Mouse (Mus musculus) regulatory T cell (primary cell): Measurements from ENCODE around the gene Nol7.

Experiments
- in situ Hi-C: fragments of 300-600 bp; cut with MboI, MseI; formaldehyde crosslinking; loops from one replicate; pipeline ENCODE4 v1.15.1; 2025; ENCODE audit warnings: high pct_unique_total_duplicates

Nol7 gene

GRCm38 (mm10) chr13:43398297-43399080 lies at the start of gene Nol7:
TSS of gene Nol7 (plus strand) at chr13:43398390.
- in situ Hi-C loops: loop anchor here (10.0 kb wide), 1 partner anchor 144 kb away; no protein-coding TSS in a partner anchor

DNA sequence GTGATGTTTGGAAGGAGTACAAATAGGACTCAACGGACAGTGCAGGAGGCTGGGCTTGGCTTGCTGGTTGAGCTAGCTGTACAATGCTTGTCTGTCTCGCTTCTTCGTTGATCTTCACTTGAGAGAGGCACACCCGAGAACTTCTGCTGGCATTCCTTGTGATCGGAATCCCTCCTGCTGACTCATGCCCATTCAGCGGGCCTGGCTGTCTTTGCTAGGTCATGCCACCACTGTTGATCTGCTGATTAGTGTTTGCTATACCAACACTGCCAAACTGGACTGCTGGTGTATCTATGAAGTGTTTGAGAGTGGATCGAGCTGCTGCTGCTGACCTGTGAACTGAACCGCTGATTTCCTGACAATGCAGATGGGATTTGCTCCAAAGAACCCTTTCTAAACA lies 48.8 kb upstream of the Nol7 start:
- in situ Hi-C loops: loop anchor here (25.0 kb wide), 1 partner anchor 512 kb away; no protein-coding TSS in a partner anchor

DNA sequence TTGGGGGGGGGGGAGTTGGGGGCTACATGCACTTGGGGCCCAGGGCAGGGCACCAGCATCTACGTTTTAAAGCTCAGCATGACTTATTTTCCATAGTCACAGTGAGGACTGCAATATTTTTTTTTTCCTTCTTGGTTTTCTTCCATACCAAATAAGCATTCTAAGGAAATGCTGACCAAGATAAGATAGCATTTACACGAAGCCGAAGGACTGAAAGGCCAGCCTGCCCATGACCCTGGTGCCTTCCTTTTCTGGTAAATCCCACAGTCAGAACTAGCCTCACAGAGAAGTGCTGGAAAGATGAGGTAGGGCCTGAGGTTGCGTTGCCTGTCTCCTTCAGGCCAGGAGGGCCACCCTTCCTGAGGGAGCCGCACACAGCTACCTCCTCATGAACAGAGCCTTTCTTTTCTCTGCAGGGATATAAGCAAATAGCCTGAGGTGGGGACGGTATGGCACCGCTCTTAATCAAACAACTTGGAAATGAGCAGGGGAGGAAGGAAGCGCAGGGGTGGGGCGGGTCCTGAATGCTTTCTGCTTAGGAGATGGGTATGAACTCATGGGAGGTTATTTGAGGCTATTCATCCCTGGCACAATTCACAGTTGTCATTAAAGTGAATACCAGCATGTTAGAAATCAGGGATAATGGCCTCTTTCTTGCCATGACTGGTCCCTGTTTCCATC lies 47.6 kb upstream of the Nol7 start:
- in situ Hi-C loops: loop anchor here (25.0 kb wide), 1 partner anchor 387 kb away; no protein-coding TSS in a partner anchor

- in situ Hi-C loops: loop anchor here (25.0 kb wide), 1 partner anchor 384 kb away; no protein-coding TSS in a partner anchor
Observed at GRCm38 (mm10) chr13:43353356-43353755, 44.8 kb upstream of the Nol7 start.

DNA sequence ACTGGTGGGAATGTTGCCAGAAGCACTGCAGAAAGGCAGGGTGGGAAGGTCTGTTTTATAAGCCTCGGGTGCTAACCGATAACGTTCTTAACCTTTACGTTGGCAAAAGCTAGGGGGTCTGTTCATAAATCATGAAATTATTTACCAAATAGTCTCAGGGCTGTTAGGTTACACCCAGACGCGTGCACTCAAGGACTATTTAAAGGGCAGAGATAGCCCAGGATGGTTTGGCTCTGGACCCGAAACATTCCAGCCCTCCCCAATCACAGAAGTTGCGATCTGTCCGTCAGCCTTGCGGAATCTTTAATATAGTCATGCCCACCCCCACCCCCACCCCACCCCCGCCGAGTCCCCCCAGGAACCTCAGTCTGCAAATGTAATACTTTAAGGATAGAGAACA lies 43.8 kb upstream of the Nol7 start:
- in situ Hi-C loops: loop anchor here (25.0 kb wide), 1 partner anchor 383 kb away; no protein-coding TSS in a partner anchor

DNA sequence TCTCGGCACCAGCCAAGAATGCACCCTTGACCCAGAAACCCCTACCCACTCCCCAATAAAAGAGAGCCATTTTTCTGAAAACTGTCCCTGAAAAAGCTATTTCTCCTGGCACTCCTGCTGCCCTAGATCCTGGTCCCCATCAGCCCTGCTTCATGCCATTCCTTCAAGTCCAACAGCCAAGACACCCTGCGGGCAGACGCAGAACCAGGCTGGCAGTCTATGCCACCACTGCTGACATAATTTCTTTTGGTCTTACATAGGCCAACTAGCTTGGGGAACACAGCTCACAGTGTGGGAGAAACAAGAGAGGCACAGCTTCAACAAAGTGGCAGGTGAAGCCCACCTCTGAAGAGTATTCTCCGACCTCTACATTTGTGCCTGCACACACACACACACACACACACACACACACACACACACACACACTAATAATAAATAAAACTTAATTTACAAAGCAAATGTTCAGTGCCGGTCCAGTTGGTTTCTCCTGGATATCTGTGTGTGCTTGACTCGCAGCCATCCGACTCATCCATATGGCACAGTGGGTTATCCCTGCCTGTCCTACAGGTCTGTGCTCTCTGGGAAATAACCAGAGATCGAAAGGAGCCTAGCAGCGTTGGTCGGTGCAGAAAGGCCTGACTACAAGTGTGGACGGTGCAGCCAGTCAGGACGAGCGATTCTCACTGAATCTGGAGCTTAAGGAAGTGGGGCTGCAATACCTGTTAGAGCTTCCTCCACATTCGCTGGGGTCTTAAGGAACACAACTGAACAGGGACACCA lies 41.7 kb upstream of the Nol7 start:
- in situ Hi-C loops: loop anchor here (25.0 kb wide), 1 partner anchor 381 kb away; no protein-coding TSS in a partner anchor

DNA sequence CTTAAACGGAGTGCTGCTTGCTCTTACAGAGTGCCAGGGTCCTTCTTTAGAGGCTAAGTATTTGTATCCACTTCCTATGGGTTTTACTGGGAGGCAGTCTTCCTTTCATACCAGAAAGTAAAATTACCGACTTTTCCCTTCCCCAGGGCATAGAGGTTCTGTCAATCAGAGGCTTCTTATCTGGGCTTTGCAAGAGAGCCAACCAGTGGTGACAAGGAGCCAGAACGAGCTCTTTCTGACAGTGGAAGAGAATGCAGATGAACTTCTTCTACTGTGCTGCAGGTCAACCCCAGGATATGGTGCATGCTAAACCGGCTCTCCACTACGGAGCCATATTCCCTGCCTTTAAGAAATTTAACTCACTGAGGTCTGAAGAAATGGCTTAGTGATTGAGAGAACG lies 37.7 kb upstream of the Nol7 start:
- in situ Hi-C loops: loop anchor here (25.0 kb wide), 1 partner anchor 377 kb away; no protein-coding TSS in a partner anchor

DNA sequence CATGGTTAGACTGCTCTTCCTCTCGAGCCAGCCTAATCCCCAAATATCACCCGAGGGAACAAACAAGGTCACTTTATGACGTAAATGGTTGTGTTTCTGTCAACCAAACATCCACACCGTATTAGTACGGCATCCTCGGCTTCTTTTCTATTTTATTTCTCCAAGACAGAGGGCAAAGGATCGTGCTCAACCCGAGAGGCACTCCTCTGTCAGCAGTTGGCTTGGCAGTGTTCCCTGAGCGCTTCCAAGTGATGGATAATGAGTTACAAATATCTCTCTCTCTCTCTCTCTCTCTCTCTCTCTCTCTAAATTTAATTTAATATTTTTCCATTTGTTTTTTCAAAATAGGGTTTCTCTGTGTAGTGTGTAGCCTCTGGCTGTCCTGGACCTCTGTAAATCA lies 35.8 kb upstream of the Nol7 start:
- in situ Hi-C loops: loop anchor here (25.0 kb wide), 1 partner anchor 375 kb away; no protein-coding TSS in a partner anchor

- in situ Hi-C loops: loop anchor here (5.0 to 25.0 kb wide), 2 partner anchors 63 to 372 kb away; partner anchors contain the start of gene Gfod1
Observed at GRCm38 (mm10) chr13:43364985-43365824, 33.0 kb upstream of the Nol7 start, which contains the start of gene Sirt5. TSS of gene Sirt5 (plus strand) at chr13:43365496.

GRCm38 (mm10) chr13:43365825-43366184 lies 32.4 kb upstream of the Nol7 start:
- in situ Hi-C loops: loop anchor here (5.0 to 25.0 kb wide), 2 partner anchors 64 to 371 kb away; partner anchors contain the start of gene Gfod1

GRCm38 (mm10) chr13:43370063-43370462 lies 28.1 kb upstream of the Nol7 start:
- in situ Hi-C loops: loop anchor here (25.0 kb wide), 1 partner anchor 367 kb away; no protein-coding TSS in a partner anchor

- in situ Hi-C loops: loop anchor here (25.0 kb wide), 1 partner anchor 364 kb away; no protein-coding TSS in a partner anchor
Observed at GRCm38 (mm10) chr13:43372892-43373291, 25.3 kb upstream of the Nol7 start.

GRCm38 (mm10) chr13:43374205-43374604 lies 24.0 kb upstream of the Nol7 start:
- in situ Hi-C loops: loop anchor here (25.0 kb wide), 1 partner anchor 363 kb away; no protein-coding TSS in a partner anchor

DNA sequence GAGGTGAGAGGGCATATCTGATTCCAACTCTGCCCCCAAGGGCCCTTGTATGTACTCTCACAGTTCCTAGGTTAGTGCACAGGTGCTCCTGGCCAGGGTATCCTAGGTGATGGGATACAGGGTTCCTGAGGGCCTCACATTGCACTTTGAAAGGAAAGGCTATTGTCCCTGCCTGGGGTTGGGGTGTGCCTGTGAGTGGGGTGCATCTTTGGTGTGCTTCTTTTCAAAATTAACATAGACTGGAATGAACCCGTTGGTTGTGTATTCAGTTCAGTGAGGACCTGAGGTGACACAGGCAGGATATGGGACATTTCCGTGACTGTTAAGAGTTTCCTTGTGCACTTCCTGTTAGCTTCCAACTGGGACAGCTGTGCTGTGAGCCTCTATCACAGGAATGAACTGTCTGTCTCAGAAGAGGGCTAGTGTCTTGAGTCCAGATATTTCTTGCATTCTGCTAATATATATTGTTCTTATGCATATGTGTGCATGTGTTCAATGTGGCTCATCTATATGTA lies 23.2 kb upstream of the Nol7 start:
- in situ Hi-C loops: loop anchor here (25.0 kb wide), 1 partner anchor 362 kb away; no protein-coding TSS in a partner anchor

- in situ Hi-C loops: no loop called here
Observed at GRCm38 (mm10) chr13:43379989-43380388, 18.2 kb upstream of the Nol7 start.

GRCm38 (mm10) chr13:43385321-43385720 lies 12.9 kb upstream of the Nol7 start:
- in situ Hi-C loops: no loop called here

GRCm38 (mm10) chr13:43397700-43398296 lies 392 bp upstream of the Nol7 start:
- in situ Hi-C loops: loop anchor here (10.0 kb wide), 1 partner anchor 143 kb away; no protein-coding TSS in a partner anchor

- in situ Hi-C loops: loop anchor here (10.0 kb wide), 1 partner anchor 145 kb away; no protein-coding TSS in a partner anchor
Observed at GRCm38 (mm10) chr13:43399576-43399975, 1.4 kb downstream of the Nol7 start.

DNA sequence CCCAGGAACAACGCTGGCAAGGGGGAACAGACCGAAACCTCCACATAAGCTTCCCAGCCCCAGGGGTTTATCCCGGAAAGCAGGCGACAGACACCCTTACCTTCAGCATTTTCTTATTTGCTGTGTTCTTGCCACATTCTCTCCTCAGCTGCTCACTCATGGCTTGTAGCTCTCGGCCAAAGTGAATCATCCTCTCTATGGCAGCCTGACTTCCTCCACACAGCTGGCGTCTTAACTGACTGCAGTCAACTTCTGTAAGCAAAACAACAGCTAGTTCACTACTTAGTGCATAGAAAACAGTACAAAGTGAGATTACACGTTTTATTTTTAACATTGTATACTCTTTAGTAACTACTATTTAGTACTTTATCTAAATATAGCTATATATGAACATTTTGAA lies 14.1 kb downstream of the Nol7 start:
- in situ Hi-C loops: no loop called here
